Mouse (Mus musculus) left cerebral cortex, postnatal 14 days (tissue): ENCODE measurements around the gene Bcl9. TPM values are rescaled to one million over a fixed set of nuclear protein-coding genes. Genes with fewer than 3 reads are reported as not detected.
A peak's percentile ranks its signal among the peaks of the same experiment; 100 is the strongest.

Experiments used
- DNase-seq, 2 experiments: peaks; one replicate each; pipeline ENCODE4 v3.0.0; 2021 to 2022; ENCODE audit warnings: low spot score in 2 of 2, mixed read lengths in 1 of 2
- intact Hi-C: fragments of 180-260 bp; cut with DNase I; formaldehyde crosslinking; loops from one replicate; pipeline ENCODE4 v1.15.1; 2025
- long read RNA-seq, 2 experiments: library from polyadenylated mRNA; stranded (forward); transcript quantifications; one replicate each; pipeline ENCODE4 v2.0.0; 2021
- total RNA-seq, 2 experiments: library from RNA; stranded (reverse); gene quantifications; 2 replicates each; pipeline ENCODE4 v1.2.3; 2021

The Bcl9 gene
- total RNA-seq = 10 to 100 TPM; 50.6 to 53.3 TPM
- long read RNA-seq, experiment 1, partial matches to known transcripts = 20 of 23 reads
- long read RNA-seq, experiment 1, other reads (novel, unspliced or antisense) = 3 of 23 reads
- long read RNA-seq, experiment 2, partial matches to known transcripts = 17 of 24 reads
- long read RNA-seq, experiment 2, other reads (novel, unspliced or antisense) = 6 of 24 reads

DNA sequence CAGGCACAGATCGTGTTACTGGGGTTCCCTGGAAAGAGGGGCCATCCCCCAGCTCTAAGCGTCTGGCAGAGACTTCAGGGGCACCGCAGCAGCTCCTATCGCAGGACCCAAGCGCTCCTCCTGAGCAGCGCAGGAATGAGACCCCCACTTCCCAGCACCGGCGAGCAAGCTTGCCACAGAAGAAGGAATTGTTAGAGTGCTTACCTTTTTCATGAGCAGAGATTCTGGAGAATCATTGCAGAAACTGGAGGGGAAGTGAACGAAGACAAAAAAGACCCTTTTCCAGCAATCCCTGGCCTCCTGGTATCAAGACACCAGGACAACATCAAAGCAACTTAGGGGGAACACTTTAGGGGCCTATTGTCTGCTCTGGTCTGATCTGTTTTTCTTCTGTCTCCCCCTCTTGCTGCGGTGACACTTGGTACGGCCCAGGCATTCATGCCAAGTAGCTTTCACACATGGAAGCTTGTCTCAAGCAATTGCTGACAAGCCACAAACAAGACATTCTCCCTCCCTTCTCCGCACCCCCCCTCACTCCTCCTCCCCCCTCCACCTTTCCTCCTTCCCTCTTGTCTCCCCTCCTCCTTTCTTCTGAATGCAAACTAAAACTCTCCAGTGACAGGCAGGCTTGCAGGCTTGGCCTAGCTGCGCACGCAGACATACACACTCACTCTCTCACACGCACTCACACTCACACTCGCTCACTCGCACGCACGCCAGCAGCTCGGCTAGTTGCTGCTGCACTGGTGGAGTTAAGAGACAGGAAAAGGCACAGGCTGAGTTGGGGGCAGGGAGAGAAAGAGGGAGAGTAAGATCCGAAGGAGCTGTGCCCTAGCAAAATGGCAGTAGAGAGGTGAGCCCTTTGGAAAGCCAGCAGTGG lies at the start of gene Bcl9:
Gene Bcl9 (minus strand): TSS at position 365 of the 880 bp plus-strand sequence.
- intact Hi-C loops = loop anchor here (1.0 to 5.0 kb wide), 2 partner anchors 40 to 70 kb away; no protein-coding TSS in a partner anchor
- peak; percentile 87 to 96 for DNase-seq

- no peak for DNase-seq
- intact Hi-C loops = loop anchor here (2.0 to 10.0 kb wide), 6 partner anchors 42 to 402 kb away; partner anchors contain the start of gene Bcl9
Observed at GRCm38 (mm10) chr3:97339193-97339576, 41.5 kb upstream of the Bcl9 start.

DNA sequence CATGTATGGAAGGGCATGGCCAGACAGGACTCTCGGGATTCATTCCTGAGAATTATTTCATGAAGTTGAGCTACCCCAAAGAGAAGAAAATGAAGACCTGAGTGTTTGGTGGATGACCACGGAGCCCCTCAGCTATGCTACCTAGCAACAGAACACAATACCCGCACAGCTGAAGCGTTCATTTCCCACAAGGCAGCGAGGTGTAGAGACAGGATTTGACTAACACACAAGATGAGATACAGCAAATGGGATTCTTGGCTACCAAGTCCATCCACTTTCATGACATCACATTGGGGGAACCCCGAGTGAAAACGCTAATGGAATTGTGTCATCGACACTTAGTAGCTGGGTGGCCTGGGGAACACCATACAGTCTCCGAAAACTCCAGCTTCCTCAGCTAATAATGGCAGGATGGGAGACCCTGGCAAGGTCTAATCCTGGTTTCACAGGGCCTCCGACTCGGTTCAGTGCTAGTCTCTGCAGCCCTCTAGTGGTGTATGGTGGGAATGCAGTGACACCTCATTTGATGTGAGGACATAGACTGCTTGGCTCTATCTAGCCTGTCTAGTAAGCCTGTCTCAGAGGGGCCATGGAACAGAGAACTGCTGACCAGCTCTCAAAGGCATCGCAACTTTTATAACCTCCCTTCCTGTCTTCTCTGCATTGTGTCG lies 40.9 kb upstream of the Bcl9 start:
- intact Hi-C loops = loop anchor here (2.0 to 10.0 kb wide), 6 partner anchors 41 to 401 kb away; partner anchors contain the start of gene Bcl9
- peak; percentile 93 to 95 for DNase-seq

DNA sequence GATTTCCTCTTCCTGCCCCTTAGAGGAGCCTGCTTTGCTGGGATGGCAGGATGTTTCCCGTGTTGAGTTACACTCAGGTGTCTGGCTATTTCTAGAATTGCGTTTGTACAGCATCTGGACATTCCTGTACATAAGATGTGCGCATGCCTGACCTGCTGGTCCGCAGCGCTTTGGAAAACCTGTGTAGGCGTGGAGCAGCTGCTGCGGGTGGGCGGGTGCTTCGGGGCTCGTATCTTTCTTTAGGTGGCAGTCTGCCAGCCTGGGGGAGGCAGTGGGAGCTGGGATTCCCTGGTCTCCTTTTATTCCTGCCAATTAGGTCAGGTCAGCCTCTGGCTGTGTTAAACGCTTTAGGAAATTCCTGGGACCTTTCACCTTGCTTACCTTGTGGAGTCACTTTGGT lies 39.6 kb upstream of the Bcl9 start:
- peak; percentile 55 to 76 for DNase-seq
- intact Hi-C loops = loop anchor here (5.0 to 10.0 kb wide), 5 partner anchors 40 to 400 kb away; partner anchors contain the start of gene Bcl9

- intact Hi-C loops = loop anchor here (5.0 to 10.0 kb wide), 5 partner anchors 39 to 399 kb away; partner anchors contain the start of gene Bcl9
- DNase-seq = no peak
Observed at GRCm38 (mm10) chr3:97336331-97336730, 38.6 kb upstream of the Bcl9 start.

DNA sequence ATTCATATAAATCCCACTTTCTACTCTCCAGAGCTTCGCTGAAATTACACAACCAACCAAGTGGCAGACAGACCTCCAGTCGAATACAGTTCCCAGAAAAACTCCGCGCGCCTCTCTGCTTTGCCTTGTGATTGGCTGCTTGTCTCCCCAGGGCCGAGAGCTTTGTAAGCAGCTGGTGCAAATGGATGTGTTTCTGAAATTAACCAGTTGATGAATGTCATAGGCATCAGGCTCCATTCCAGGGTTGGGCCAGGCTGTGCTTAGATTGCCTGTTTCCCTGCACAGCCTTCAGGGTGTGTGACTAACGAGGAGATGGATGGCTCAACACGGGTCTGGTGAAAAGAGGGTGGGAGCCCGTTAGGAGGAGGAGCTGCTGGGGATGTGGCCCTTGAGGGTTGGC lies 36.9 kb upstream of the Bcl9 start:
- intact Hi-C loops = loop anchor here (5.0 to 10.0 kb wide), 5 partner anchors 37 to 397 kb away; partner anchors contain the start of gene Bcl9
- DNase-seq = peak; percentile 36 to 53

DNA sequence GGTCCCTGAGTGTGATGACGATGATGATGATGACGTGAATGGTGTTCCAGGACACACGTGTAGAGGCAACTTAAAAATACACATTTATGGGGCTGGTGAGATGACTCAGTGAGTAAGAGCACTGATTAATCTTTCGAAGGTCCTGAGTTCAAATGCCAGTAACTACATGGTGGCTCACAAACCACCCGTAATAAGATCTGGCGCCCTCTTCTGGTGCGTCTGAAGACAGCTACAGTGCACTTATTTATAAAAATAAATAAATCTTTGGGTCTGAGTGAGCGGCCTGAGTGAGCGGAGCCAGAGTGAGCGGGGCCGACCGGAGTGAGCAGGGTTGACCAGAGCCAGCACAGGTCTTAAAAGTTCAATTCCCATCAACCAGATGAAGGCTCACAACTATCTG lies 34.5 kb upstream of the Bcl9 start:
- intact Hi-C loops = loop anchor here (10.0 kb wide), 1 partner anchor 247 kb away; no protein-coding TSS in a partner anchor
- DNase-seq = peak in 1 of 2 experiments; percentile 37

DNA sequence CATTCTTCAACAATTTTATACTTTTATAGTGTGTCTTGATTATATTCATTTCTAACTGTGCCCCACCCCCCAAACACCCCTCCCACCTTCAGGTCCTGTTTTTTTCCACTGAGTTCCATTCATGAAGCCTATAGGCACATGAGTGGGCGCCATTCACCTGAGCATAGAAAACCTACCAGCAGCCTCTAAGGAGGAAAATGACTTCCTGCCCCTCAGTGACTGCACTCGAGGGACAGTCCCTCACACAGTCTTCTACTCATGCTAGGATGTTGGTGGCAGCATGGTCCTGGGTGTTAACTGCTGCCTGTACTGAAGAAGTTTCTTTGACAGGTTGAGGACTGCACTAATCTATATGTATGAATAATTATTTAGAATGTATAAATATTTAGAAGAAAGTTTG lies 30.1 kb upstream of the Bcl9 start:
- DNase-seq = no peak
- intact Hi-C loops = no loop called here

DNA sequence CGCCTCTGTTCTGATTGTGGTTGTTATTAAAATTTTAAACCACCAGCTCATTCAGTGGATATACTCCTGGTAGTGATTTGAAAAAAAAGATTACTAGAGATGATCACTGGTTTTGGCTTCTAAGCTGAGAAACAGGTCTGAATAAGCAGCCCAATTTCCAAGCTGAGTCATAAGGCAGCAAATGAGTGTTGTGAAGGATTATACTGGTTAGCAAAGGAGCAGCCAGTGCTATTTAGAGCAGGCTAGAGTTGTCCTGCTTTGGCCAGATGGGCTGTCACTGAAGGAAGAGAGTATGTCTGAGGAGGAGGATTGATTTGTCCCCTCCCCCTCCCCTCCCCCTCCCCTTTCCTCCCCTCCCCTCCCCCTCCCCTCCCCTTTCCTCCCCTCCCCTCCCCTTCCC lies 29.6 kb upstream of the Bcl9 start:
- DNase-seq = no peak
- intact Hi-C loops = no loop called here

- peak in 1 of 2 experiments; percentile 58 for DNase-seq
- intact Hi-C loops = no loop called here
Observed at GRCm38 (mm10) chr3:97325621-97326345, 28.1 kb upstream of the Bcl9 start.

GRCm38 (mm10) chr3:97324046-97324445 lies 26.3 kb upstream of the Bcl9 start:
- no peak for DNase-seq
- intact Hi-C loops = no loop called here

GRCm38 (mm10) chr3:97317302-97317701 lies 19.6 kb upstream of the Bcl9 start:
- intact Hi-C loops = no loop called here
- no peak for DNase-seq

- no peak for DNase-seq
Observed at GRCm38 (mm10) chr3:97313431-97313830, 15.7 kb upstream of the Bcl9 start.

GRCm38 (mm10) chr3:97311998-97312397 lies 14.3 kb upstream of the Bcl9 start:
- intact Hi-C loops = no loop called here
- DNase-seq = peak; percentile 62 to 76

More at GRCm38 (mm10) chr3:97313431-97313830, 15.7 kb upstream of the Bcl9 start:
- intact Hi-C loops = no loop called here

DNA sequence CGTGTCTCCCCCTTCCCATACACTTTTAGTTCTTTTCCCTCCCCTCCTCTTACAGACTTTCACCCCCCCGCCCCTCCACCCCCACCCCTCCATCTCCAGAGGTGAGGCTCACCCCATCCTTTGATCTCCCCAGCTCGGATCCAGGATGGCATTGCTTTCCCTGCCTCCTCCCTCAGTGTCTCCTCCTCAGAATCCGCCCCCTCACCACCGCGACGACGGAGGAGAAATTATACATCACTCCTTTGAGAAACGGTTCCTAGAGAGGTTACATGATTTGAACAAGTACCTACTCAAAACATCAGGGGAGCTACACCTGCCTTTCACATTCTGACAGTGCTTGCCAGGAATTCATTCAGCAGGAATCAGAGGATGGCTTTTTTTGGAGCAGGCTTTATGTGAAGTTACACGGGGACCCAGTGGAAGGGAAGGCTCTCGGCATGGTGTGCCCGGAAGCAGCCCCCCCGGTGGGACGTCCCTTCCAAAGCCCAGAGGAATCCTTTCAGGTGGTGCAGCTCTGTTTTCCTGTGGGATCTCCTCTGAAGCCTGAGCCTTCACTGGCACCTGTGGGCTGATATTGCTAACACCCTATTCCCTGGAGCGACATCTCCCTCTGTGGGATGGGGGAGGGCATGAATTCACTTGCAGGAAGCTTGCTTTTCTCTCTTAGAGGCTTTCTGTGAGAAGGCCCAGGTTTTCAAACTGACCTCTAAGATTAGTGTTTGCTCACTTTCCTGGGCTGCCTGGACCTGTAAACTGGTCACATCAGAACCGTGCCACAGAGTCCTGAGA lies 12.2 kb upstream of the Bcl9 start:
- intact Hi-C loops = no loop called here
- peak in 1 of 2 experiments; percentile 33 for DNase-seq

DNA sequence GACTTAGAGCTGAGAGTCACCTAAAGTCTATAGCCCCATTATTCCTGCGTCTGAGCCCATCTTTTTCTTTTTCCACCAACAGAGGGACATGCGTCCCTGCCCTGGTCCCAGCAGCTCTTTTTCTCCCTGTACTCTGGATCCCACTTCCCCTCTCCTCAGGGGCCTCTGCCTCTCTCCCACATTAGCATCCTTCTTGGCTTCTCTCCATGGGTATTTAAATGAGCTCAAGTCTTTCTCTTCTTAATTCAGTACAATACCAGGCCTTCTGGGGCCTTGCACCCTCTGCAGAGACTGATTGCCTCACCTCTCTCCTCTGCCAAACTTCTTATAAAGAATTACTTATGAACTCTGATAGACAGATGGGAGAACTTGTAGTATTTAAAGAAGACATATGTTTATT lies 10.7 kb upstream of the Bcl9 start:
- DNase-seq = no peak
- intact Hi-C loops = no loop called here

GRCm38 (mm10) chr3:97305907-97306306 lies 8.2 kb upstream of the Bcl9 start:
- intact Hi-C loops = no loop called here
- no peak for DNase-seq

- DNase-seq = no peak
- intact Hi-C loops = no loop called here
Observed at GRCm38 (mm10) chr3:97301586-97301985, 3.9 kb upstream of the Bcl9 start.
